Mouse (Mus musculus) neural tube, embryonic 11.5 days (tissue): Measurements from ENCODE around the gene Serpinb2. TPM values are rescaled to one million over a fixed set of nuclear protein-coding genes. Genes with fewer than 3 reads are reported as not detected.
A peak's percentile ranks its signal among the peaks of the same experiment; 100 is the strongest.

ENCODE experiments used
- ATAC-seq: fragments of 200-750 bp; cut with Nextera tagmentation; 2 replicates; pipeline ENCODE4 v1.8.0; 2017; ENCODE audit warnings: moderate number of reproducible peaks, mild to moderate bottlenecking, moderate TSS enrichment, moderate library complexity; ENCODE audit not compliant: insufficient read depth, low FRiP score, low TSS enrichment
- DNase-seq: peaks from one replicate; pipeline ENCODE4 v3.0.0-alpha.2; 2015; ENCODE audit warnings: low spot score
- H3K27ac ChIP-seq: fragments of 300-500 bp; sonication (generic); 2 replicates; pipeline ENCODE4 v1.5.1; 2014; ENCODE audit warnings: low read depth, mild to moderate bottlenecking, low read length
- H3K27me3 ChIP-seq: fragments of 300-500 bp; sonication (generic); 2 replicates; pipeline ENCODE4 v1.6.1; 2014; ENCODE audit warnings: mild to moderate bottlenecking, low read length, mixed read lengths; ENCODE audit not compliant: control insufficient read depth, insufficient read depth
- H3K36me3 ChIP-seq: fragments of 300-500 bp; sonication (generic); 2 replicates; pipeline ENCODE4 v1.6.1; 2014; ENCODE audit warnings: mild to moderate bottlenecking, low read length, moderate library complexity, mixed read lengths; ENCODE audit not compliant: control insufficient read depth, insufficient read depth
- H3K4me1 ChIP-seq: fragments of 300-500 bp; sonication (generic); 2 replicates; pipeline ENCODE4 v1.6.1; 2014; ENCODE audit warnings: low read length, mixed read lengths; ENCODE audit not compliant: control insufficient read depth, insufficient read depth
- H3K4me2 ChIP-seq: fragments of 300-500 bp; sonication (generic); 2 replicates; pipeline ENCODE4 v1.6.1; 2014; ENCODE audit warnings: low read depth, mild to moderate bottlenecking, moderate library complexity
- H3K4me3 ChIP-seq: fragments of 300-500 bp; sonication (generic); 2 replicates; pipeline ENCODE4 v1.5.1; 2014; ENCODE audit warnings: low read depth, low read length
- H3K9ac ChIP-seq: fragments of 300-500 bp; sonication (generic); 2 replicates; pipeline ENCODE4 v1.6.1; 2014; ENCODE audit warnings: mild to moderate bottlenecking, low read length
- H3K9me3 ChIP-seq: fragments of 300-500 bp; sonication (generic); 2 replicates; pipeline ENCODE4 v1.6.1; 2016; ENCODE audit warnings: low read length; ENCODE audit not compliant: control insufficient read depth
- WGBS: fragments of 180-500 bp; shearing (Covaris S2); extraction: QIAGEN DNeasy Blood & Tissue Kit; methylation state at CpG from one replicate; pipeline ENCODE4 v1.1.7; 2014; 5-methylcytosine and 5-hydroxymethylcytosine counted together
- polyA plus RNA-seq: library from polyadenylated mRNA; unstranded; fragments of >200 nt; fragmentation: Nextera tagmentation; extraction: Ambion mirVana; gene quantifications from 2 replicates; pipeline ENCODE4 v1.2.1, GENCODE M21; 2014

The Serpinb2 gene
- polyA plus RNA-seq, 1 experiment from 2014 or later, result 0.11 TPM

- no peak overlapping the region for H3K9ac ChIP-seq
- H3K27me3 ChIP-seq, result no peaks in the 10 kb centered on the region
- WGBS, result 91% methylated on average over 3 of the region's 3 CpGs
- no peak overlapping the region for H3K4me3 ChIP-seq
- DNase-seq (no peak), ATAC-seq (no peak)
- no peaks in the 10 kb centered on the region for H3K4me1 ChIP-seq
- H3K27ac ChIP-seq, result no peak overlapping the region
- H3K9me3 ChIP-seq, result no peaks in the 10 kb centered on the region
- no peaks in the 10 kb centered on the region for H3K36me3 ChIP-seq
- H3K4me2 ChIP-seq, result no peak overlapping the region
Observed at GRCm38 (mm10) chr1:107559494-107559893, 48.3 kb downstream of the Serpinb2 start.

- Histone ChIP-seq H3K9me3 (no peaks in the 10 kb centered on the region), H3K9ac (no peak overlapping the region), H3K4me3 (no peak overlapping the region), H3K27me3 (no peaks in the 10 kb centered on the region), H3K36me3 (no peaks in the 10 kb centered on the region), H3K27ac (no peak overlapping the region), H3K4me2 (no peak overlapping the region), H3K4me1 (no peaks in the 10 kb centered on the region)
- ATAC-seq, result no peak
- DNase-seq, result no peak
- WGBS, result 81% methylated on average over 1 of the region's 1 CpGs
Observed at GRCm38 (mm10) chr1:107562110-107562509, 50.9 kb downstream of the Serpinb2 start.

- Histone ChIP-seq H3K4me2 (no peak overlapping the region), H3K9ac (no peak overlapping the region), H3K4me1 (no peaks in the 10 kb centered on the region), H3K9me3 (no peaks in the 10 kb centered on the region), H3K27ac (no peak overlapping the region), H3K27me3 (no peaks in the 10 kb centered on the region), H3K36me3 (no peaks in the 10 kb centered on the region), H3K4me3 (no peak overlapping the region)
- DNase-seq, result no peak
- no peak for ATAC-seq
Observed at GRCm38 (mm10) chr1:107565644-107566043, 54.4 kb downstream of the Serpinb2 start.

- H3K27me3 ChIP-seq, result no peaks in the 10 kb centered on the region
- no peaks in the 10 kb centered on the region for H3K4me1 ChIP-seq
- 89% methylated on average over 2 of the region's 2 CpGs for WGBS
- H3K36me3 ChIP-seq, result no peaks in the 10 kb centered on the region
- DNase-seq, result no peak
- ATAC-seq, result no peak
- no peak overlapping the region for H3K9ac ChIP-seq
- no peak overlapping the region for H3K4me3 ChIP-seq
- H3K4me2 ChIP-seq, result no peak overlapping the region
- H3K9me3 ChIP-seq, result no peaks in the 10 kb centered on the region
- H3K27ac ChIP-seq, result no peak overlapping the region
Observed at GRCm38 (mm10) chr1:107576094-107576493, 64.9 kb downstream of the Serpinb2 start.

GRCm38 (mm10) chr1:107577514-107577913 is 66.3 kb downstream of the Serpinb2 start:
- Histone ChIP-seq H3K4me2 (no peak overlapping the region), H3K27ac (no peak overlapping the region), H3K4me3 (no peak overlapping the region), H3K9me3 (no peaks in the 10 kb centered on the region), H3K9ac (no peak overlapping the region), H3K36me3 (no peaks in the 10 kb centered on the region), H3K4me1 (no peaks in the 10 kb centered on the region), H3K27me3 (no peaks in the 10 kb centered on the region)
- WGBS, result 91% methylated on average over 1 of the region's 1 CpGs
- DNase-seq, result no peak
- ATAC-seq, result no peak

GRCm38 (mm10) chr1:107581220-107581619 is 70.0 kb downstream of the Serpinb2 start:
- DNase-seq (no peak), ATAC-seq (no peak)
- H3K4me2 ChIP-seq, result no peak overlapping the region
- H3K4me1 ChIP-seq, result no peaks in the 10 kb centered on the region
- no peak overlapping the region for H3K4me3 ChIP-seq
- H3K27ac ChIP-seq, result no peak overlapping the region
- no peaks in the 10 kb centered on the region for H3K9me3 ChIP-seq
- WGBS, result 90% methylated on average over 1 of the region's 1 CpGs
- H3K36me3 ChIP-seq, result no peaks in the 10 kb centered on the region
- no peaks in the 10 kb centered on the region for H3K27me3 ChIP-seq
- H3K9ac ChIP-seq, result no peak overlapping the region

- Histone ChIP-seq H3K27ac (no peak overlapping the region), H3K9me3 (no peaks in the 10 kb centered on the region), H3K9ac (no peak overlapping the region), H3K4me2 (no peak overlapping the region), H3K36me3 (no peaks in the 10 kb centered on the region), H3K4me1 (no peaks in the 10 kb centered on the region), H3K27me3 (no peaks in the 10 kb centered on the region), H3K4me3 (no peak overlapping the region)
- DNase-seq (no peak), ATAC-seq (no peak)
Observed at GRCm38 (mm10) chr1:107582900-107583299, 71.7 kb downstream of the Serpinb2 start.

GRCm38 (mm10) chr1:107583958-107584376 is 72.7 kb downstream of the Serpinb2 start:
- H3K9ac ChIP-seq, result no peak overlapping the region
- H3K27me3 ChIP-seq, result no peaks in the 10 kb centered on the region
- no peak overlapping the region for H3K4me2 ChIP-seq
- WGBS, result 52% methylated on average over 1 of the region's 1 CpGs
- no peaks in the 10 kb centered on the region for H3K36me3 ChIP-seq
- H3K9me3 ChIP-seq, result no peaks in the 10 kb centered on the region
- H3K4me1 ChIP-seq, result no peaks in the 10 kb centered on the region
- no peak overlapping the region for H3K27ac ChIP-seq
- no peak for DNase-seq
- no peak for ATAC-seq
- H3K4me3 ChIP-seq, result no peak overlapping the region

- Histone ChIP-seq H3K4me2 (no peak overlapping the region), H3K9me3 (no peaks in the 10 kb centered on the region), H3K4me1 (no peaks in the 10 kb centered on the region), H3K36me3 (no peaks in the 10 kb centered on the region), H3K9ac (no peak overlapping the region), H3K27ac (no peak overlapping the region), H3K27me3 (no peaks in the 10 kb centered on the region), H3K4me3 (no peak overlapping the region)
- 88% methylated on average over 3 of the region's 3 CpGs for WGBS
- ATAC-seq (peak; percentile 23; the same call in 1 of the 2 replicates), DNase-seq (no peak)
Observed at GRCm38 (mm10) chr1:107584932-107585331, 73.7 kb downstream of the Serpinb2 start.
